Mouse (Mus musculus): Measurements from ENCODE around the gene 9130213A22Rik.

The 9130213A22Rik gene

DNA sequence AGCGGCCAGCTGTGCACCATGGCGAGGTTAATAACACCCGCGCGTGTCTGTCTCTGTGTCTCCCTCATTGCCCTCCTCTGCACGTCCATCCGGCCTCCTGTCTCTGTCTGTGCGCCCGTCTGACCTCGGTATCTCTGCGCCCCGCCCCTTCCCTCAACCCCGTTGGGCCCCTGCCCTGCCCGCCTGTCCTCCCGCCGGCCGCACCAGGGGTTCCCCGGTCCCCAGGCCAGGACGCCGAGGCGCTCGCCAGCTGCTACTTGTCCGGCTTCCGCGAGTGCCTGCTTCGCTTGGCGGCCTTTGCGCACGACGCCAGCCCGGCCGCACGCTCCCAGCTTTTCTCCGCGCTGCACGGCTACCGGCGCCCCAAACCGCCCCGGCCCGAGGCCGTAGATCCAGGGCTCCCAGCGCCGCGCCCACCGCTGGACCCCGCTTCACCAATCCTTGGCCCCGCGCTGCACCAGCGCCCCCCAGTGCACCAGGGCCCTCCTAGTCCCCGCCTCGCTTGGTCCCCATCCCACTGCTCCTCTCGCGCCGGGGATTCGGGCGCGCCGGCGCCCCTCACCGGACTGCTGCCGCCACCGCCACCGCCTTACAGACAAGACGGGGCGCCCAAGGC, at the start of gene 9130213A22Rik:
9130213A22Rik (minus strand) TSS at position 254 of the 616 bp plus-strand sequence.
- peak; percentile 92 to 95 for DNase-seq

GRCm38 (mm10) chr11:69171626-69172025, 49.2 kb upstream of the 9130213A22Rik start:
- DNase-seq = peak; percentile 81 to 86

- DNase-seq = peak; percentile 45 to 50
These were observed 46.9 kb upstream of the 9130213A22Rik start for GRCm38 (mm10) chr11:69169313-69169712.

- DNase-seq = peak; percentile 55 to 62
These were observed 34.4 kb upstream of the 9130213A22Rik start, which contains the start of gene Alox12b for GRCm38 (mm10) chr11:69156800-69157199. TSS of gene Alox12b (plus strand) at chr11:69156989.

- DNase-seq = no peak
These were observed 33.0 kb upstream of the 9130213A22Rik start for GRCm38 (mm10) chr11:69155351-69155750.

DNA sequence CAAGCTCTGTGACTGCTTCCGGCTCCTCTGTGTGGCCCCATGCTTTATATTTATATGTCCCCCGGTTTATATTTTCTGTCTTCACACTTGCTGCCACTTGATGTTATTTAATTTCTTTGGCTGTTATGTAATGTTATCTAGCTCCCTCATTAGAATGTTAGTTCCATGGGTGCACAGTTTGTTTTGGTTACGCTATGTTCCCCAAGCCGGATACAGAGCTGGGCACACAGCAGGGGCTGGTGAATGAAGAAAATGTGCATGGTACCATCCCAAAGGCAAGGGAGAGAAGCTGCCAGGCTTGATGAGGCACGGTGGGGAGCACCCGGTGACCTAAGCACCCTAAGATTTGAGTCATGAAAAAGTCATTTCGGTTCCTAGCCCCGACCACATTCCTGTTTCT, 31.4 kb upstream of the 9130213A22Rik start:
- no peak for DNase-seq

DNA sequence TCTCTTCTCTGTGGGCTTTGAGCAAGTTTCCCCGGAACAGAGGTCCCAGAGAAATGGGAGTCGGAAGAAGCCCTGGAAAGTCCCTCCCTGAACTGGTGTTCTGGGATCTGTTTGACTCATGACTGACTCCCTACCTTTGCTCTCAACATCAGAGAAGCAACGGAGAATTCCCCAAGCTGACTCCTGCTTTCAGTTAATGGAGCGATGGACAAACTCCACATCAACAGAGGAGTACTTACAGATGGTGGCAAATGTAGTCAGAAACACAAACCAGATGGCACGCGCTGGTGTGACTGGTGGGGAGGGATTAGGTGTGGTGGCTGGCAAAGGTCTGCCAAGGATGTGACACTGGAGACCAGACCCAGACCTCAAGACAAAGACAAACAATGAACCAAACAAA, 28.6 kb upstream of the 9130213A22Rik start:
- no peak for DNase-seq

DNA sequence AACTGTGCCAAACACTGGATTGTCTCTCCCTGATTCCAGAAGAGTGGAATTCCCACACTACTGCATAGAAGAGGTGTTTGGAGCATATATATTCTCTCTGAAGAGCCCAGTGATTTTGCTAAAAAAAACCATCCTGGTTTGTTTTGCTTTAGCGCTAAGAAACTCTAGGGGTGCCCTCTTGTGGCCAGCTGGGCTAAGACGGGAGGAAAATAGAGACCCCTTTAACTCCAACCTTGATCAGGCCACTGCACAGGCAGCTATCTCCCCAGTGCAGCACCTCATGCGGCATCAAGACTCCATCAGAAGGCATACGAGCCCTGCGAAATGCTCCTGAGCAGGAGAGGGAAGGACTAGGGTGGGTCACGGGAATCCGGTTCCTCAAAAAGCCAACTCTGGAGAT, 28.1 kb upstream of the 9130213A22Rik start:
- DNase-seq = peak; percentile 92

- DNase-seq = peak; percentile 82 to 86
These were observed 27.3 kb upstream of the 9130213A22Rik start for GRCm38 (mm10) chr11:69149728-69150127.

DNA sequence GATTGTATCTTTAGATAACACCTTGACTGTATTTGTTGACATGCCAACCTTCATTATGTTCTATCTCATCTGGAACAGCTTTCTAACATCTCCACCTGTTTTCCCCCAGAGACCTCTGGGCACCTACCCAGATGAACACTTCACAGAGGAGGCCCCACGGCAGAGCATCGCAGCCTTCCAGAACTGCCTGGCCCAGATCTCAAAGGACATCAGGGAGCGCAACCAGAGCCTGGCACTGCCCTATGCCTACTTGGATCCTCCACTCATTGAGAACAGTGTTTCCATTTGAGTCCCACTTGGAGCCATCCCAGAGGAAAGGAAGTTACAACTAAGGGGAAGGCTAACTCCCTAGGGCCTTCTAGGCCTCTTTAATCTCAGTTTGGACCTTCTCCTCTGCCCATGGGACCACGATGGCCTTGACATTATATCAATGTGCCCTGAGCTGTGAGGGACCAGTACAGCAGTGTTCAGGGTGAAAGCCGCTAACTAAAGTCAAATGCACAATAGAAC, 26.1 kb upstream of the 9130213A22Rik start:
- DNase-seq = peak; percentile 52 to 63

GRCm38 (mm10) chr11:69147546-69147945, 25.2 kb upstream of the 9130213A22Rik start:
- peak; percentile 68 to 73 for DNase-seq

DNA sequence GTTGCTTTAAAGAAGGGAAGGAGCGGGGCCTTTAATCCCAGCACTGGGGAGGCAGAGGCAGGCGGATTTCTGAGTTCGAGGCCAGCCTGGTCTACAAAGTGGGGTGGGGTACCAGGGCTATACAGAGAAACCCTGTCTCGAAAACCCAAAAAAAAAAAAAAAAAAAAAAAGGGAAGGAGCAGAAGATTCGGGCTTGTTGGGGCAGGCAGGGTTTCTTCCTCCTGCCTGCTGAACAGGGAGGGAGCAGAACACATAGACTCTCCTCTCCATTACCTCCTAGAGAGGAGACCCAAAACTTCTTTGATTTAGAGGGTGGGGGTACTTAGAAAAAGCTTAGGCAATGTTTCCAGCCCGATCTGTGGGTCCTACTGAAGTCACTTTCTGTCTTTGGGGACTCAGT, 13.0 kb upstream of the 9130213A22Rik start:
- DNase-seq = no peak

DNA sequence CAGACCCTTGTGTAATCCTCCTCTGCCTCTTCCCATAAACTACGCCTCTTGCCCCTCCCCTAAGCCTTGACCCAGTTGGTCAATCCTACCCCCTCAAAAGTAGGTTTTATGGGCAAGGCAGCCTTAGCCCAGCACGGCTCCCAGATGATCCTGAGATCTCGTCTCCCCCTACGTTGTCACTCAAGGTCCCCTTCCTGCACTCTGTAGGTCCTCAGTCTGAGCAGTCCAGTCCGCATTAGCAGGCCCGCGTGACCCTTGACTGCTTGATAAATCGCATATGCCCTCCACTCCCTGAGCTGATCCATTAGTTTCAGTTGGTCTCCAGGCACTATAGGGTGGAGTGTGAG, 12.2 kb upstream of the 9130213A22Rik start:
- no peak for DNase-seq

DNA sequence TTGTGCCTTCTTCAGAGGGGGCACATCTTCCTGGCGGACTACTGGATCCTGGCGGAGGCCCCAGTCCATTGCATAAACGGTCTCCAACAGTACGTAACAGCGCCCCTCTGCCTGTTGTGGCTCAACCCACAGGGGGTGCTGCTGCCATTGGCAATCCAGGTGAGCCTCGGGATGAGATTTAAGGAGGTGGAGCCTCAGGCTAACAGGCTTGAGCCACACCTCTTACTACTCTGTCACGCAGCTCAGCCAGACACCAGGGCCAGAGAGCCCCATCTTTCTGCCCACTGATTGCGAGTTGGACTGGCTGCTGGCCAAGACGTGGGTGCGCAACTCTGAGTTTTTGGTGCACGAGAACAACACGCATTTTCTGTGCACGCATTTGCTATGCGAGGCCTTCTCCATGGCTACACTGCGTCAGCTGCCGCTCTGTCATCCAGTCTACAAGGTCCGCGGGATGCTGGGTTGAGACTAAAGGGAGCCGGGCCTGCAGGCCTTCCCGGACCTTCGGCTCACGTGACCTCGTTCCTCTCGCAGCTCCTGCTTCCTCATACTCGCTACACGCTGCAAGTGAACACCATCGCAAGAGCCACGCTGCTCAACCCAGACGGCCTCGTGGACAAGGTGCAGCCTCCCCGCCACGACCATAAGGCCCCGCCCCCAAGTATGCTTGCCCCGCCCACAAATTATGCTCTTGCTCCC, 11.7 kb upstream of the 9130213A22Rik start:
- peak; percentile 71 to 75 for DNase-seq

- no peak for DNase-seq
These were observed 11.2 kb upstream of the 9130213A22Rik start for GRCm38 (mm10) chr11:69133566-69133922.

- no peak for DNase-seq
These were observed 6.2 kb upstream of the 9130213A22Rik start for GRCm38 (mm10) chr11:69128426-69129122.

DNA sequence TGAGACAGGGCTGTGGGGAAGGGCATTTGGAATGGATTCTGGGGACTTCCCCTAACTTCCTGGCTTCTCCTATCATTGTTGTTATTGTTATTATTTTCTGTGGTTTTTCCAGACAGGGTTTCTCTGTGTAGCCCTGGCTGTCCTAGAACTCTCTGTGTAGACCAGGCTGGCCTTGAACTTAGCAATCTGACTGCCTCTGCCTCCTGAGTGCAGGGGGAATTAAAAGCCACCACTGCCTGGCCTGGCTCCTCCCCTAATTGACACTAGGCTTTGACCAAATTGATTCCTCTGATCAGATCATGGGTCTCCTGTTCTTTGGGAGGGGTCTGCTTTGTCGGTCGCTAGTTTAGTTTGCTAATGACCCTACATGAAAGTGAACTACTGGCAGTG, 4.3 kb upstream of the 9130213A22Rik start:
- no peak for DNase-seq

- peak; percentile 41 to 59 for DNase-seq
These were observed 3.7 kb upstream of the 9130213A22Rik start for GRCm38 (mm10) chr11:69125919-69126705.

DNA sequence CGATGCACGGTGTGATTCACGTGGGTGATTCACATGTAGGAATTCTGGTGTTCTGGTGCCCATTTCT, 3.3 kb upstream of the 9130213A22Rik start, which contains the start of gene Aloxe3:
Aloxe3 (plus strand) TSS at position 45 of the 67 bp plus-strand sequence.
- DNase-seq = no peak

- peak; percentile 88 to 91 for DNase-seq
These were observed 2.9 kb upstream of the 9130213A22Rik start for GRCm38 (mm10) chr11:69125041-69125851.

DNA sequence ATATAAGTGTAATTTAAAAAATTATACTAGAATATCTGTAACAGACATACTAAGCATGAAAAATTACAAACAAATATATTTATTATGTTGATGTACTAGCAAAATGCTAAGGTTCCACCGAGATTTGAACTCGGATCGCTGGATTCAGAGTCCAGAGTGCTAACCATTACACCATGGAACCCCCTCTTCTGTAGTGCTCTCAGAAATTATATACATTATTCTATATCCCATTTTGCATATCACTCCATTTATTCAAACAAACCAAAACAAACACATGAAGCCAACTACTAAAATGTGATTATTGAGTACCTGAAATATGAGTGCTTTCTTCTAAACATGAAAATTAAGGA, 2.1 kb upstream of the 9130213A22Rik start:
- peak; percentile 80 to 87 for DNase-seq

- peak; percentile 94 to 95 for DNase-seq
These were observed 1.5 kb upstream of the 9130213A22Rik start for GRCm38 (mm10) chr11:69123693-69124497.

Measured in cerebellum, postnatal 10 days (tissue).